Mouse (Mus musculus) stomach, embryonic 15.5 days (tissue): ENCODE data around the gene Cdh5. TPM values are rescaled to one million over a fixed set of nuclear protein-coding genes. Genes with fewer than 3 reads are reported as not detected.
A peak's percentile ranks its signal among the peaks of the same experiment; 100 is the strongest.
"Not testable (repeated sequence)": the region's sequence is repeated elsewhere in the genome, so short reads cannot be mapped to it uniquely, and the experiment has no call there.

Experiments used
- ATAC-seq: fragments of 200-750 bp; cut with Nextera tagmentation; 2 replicates; pipeline ENCODE4 v1.8.0; 2017; ENCODE audit warnings: low read depth, moderate number of reproducible peaks, moderate TSS enrichment; ENCODE audit not compliant: insufficient read depth, low FRiP score
- H3K27ac ChIP-seq: fragments of 300-500 bp; sonication (generic); 2 replicates; pipeline ENCODE4 v1.5.1; 2015; ENCODE audit warnings: mild to moderate bottlenecking, inconsistent platforms
- H3K27me3 ChIP-seq: fragments of 300-500 bp; sonication (generic); replicated peaks from 2 replicates; pipeline ENCODE4 v1.6.1; 2015; ENCODE audit warnings: inconsistent platforms
- H3K36me3 ChIP-seq: fragments of 300-500 bp; sonication (generic); 2 replicates; pipeline ENCODE4 v1.6.1; 2015; ENCODE audit warnings: inconsistent platforms
- H3K4me1 ChIP-seq: fragments of 300-500 bp; sonication (generic); 2 replicates; pipeline ENCODE4 v1.6.1; 2015; ENCODE audit warnings: inconsistent platforms
- H3K4me2 ChIP-seq: fragments of 300-500 bp; sonication (generic); 2 replicates; pipeline ENCODE4 v1.6.1; 2015; ENCODE audit warnings: mild to moderate bottlenecking, inconsistent platforms
- H3K4me3 ChIP-seq: fragments of 300-500 bp; sonication (generic); replicated peaks from 2 replicates; pipeline ENCODE4 v1.5.1; 2015; ENCODE audit warnings: inconsistent platforms
- H3K9ac ChIP-seq: fragments of 300-500 bp; sonication (generic); 2 replicates; pipeline ENCODE4 v1.6.1; 2015; ENCODE audit warnings: inconsistent platforms
- H3K9me3 ChIP-seq: fragments of 300-500 bp; sonication (generic); 2 replicates; pipeline ENCODE4 v1.6.1; 2016; ENCODE audit warnings: inconsistent platforms
- WGBS: fragments of 180-500 bp; shearing (Covaris S2); methylation state at CpG from one replicate; pipeline ENCODE4 v1.1.7; 2015; 5-methylcytosine and 5-hydroxymethylcytosine counted together
- polyA plus RNA-seq: library from polyadenylated mRNA; unstranded; fragments of >200 nt; fragmentation: Nextera tagmentation; extraction: Ambion mirVana; gene quantifications from 2 replicates; pipeline ENCODE4 v1.2.1, GENCODE M21; 2015

Cdh5 gene
- polyA plus RNA-seq, 1 experiment from 2014 or later, result 27.0 TPM

- no peak overlapping the region for H3K4me3 ChIP-seq
- H3K36me3 ChIP-seq, result no peaks in the 10 kb centered on the region
- H3K9me3 ChIP-seq, result no peaks in the 10 kb centered on the region
- no peak for ATAC-seq
- H3K27me3 ChIP-seq, result no peaks in the 10 kb centered on the region
- no peak overlapping the region for H3K4me2 ChIP-seq
- H3K27ac ChIP-seq, result no peak overlapping the region
- 0 out of 2 replicates have a peak, but pooled peaks cover 4% of the 10 kb centered on the region for H3K4me1 ChIP-seq
- H3K9ac ChIP-seq, result no peak overlapping the region
- WGBS, result 85% methylated on average over 6 of the region's 6 CpGs
Observed at GRCm38 (mm10) chr8:104075079-104075478, 26.3 kb upstream of the Cdh5 start.

GRCm38 (mm10) chr8:104076541-104077412 lies 24.6 kb upstream of the Cdh5 start:
- no peak for ATAC-seq
- no peak overlapping the region for H3K9ac ChIP-seq
- H3K36me3 ChIP-seq, result no peaks in the 10 kb centered on the region
- no peaks in the 10 kb centered on the region for H3K27me3 ChIP-seq
- WGBS, result 23% methylated on average over 8 of the region's 8 CpGs
- peak overlapping the region; percentile 13; the same call in 1 of the 2 replicates for H3K4me2 ChIP-seq
- H3K9me3 ChIP-seq, result no peaks in the 10 kb centered on the region
- H3K4me1 ChIP-seq, result 0 out of 2 replicates have a peak, but pooled peaks cover 4% of the 10 kb centered on the region
- H3K4me3 ChIP-seq, result no peak overlapping the region
- no peak overlapping the region for H3K27ac ChIP-seq

GRCm38 (mm10) chr8:104078091-104078490 lies 23.3 kb upstream of the Cdh5 start:
- H3K4me2 ChIP-seq, result no peak overlapping the region
- 41% methylated on average over 7 of the region's 7 CpGs for WGBS
- no peak overlapping the region for H3K27ac ChIP-seq
- H3K36me3 ChIP-seq, result no peaks in the 10 kb centered on the region
- H3K9me3 ChIP-seq, result no peaks in the 10 kb centered on the region
- H3K4me1 ChIP-seq, result 0 out of 2 replicates have a peak, but pooled peaks cover 4% of the 10 kb centered on the region
- H3K4me3 ChIP-seq, result no peak overlapping the region
- H3K27me3 ChIP-seq, result no peaks in the 10 kb centered on the region
- no peak for ATAC-seq
- no peak overlapping the region for H3K9ac ChIP-seq

GRCm38 (mm10) chr8:104085281-104085680 lies 16.1 kb upstream of the Cdh5 start:
- Histone ChIP-seq H3K27ac (no peak overlapping the region), H3K27me3 (no peaks in the 10 kb centered on the region), H3K4me2 (no peak overlapping the region), H3K4me1 (no peaks in the 10 kb centered on the region), H3K36me3 (no peaks in the 10 kb centered on the region), H3K9ac (no peak overlapping the region), H3K4me3 (no peak overlapping the region), H3K9me3 (no peaks in the 10 kb centered on the region)
- ATAC-seq, result no peak
- 74% methylated on average over 10 of the region's 10 CpGs for WGBS

GRCm38 (mm10) chr8:104086615-104087014 lies 14.8 kb upstream of the Cdh5 start:
- H3K27ac ChIP-seq, result no peak overlapping the region
- no peak overlapping the region for H3K4me2 ChIP-seq
- no peak overlapping the region for H3K9ac ChIP-seq
- ATAC-seq, result no peak
- H3K27me3 ChIP-seq, result no peaks in the 10 kb centered on the region
- H3K4me3 ChIP-seq, result no peak overlapping the region
- 77% methylated on average over 2 of the region's 2 CpGs for WGBS
- H3K4me1 ChIP-seq, result no peaks in the 10 kb centered on the region
- no peaks in the 10 kb centered on the region for H3K9me3 ChIP-seq
- no peaks in the 10 kb centered on the region for H3K36me3 ChIP-seq

GRCm38 (mm10) chr8:104087091-104087490 lies 14.3 kb upstream of the Cdh5 start:
- Histone ChIP-seq H3K36me3 (no peaks in the 10 kb centered on the region), H3K4me2 (no peak overlapping the region), H3K9ac (no peak overlapping the region), H3K27ac (no peak overlapping the region), H3K4me1 (no peaks in the 10 kb centered on the region), H3K9me3 (no peaks in the 10 kb centered on the region), H3K4me3 (no peak overlapping the region), H3K27me3 (no peaks in the 10 kb centered on the region)
- no peak for ATAC-seq
- WGBS, result 20% methylated on average over 1 of the region's 1 CpGs

GRCm38 (mm10) chr8:104087878-104088277 lies 13.5 kb upstream of the Cdh5 start:
- not testable (repeated sequence) for H3K4me1 ChIP-seq, H3K27ac ChIP-seq, H3K4me3 ChIP-seq, ATAC-seq, H3K9ac ChIP-seq, H3K36me3 ChIP-seq, H3K27me3 ChIP-seq, H3K4me2 ChIP-seq, H3K9me3 ChIP-seq

GRCm38 (mm10) chr8:104088881-104089280 lies 12.5 kb upstream of the Cdh5 start:
- no peak overlapping the region for H3K4me3 ChIP-seq
- H3K27me3 ChIP-seq, result no peaks in the 10 kb centered on the region
- H3K27ac ChIP-seq, result no peak overlapping the region
- no peak overlapping the region for H3K4me2 ChIP-seq
- 67% methylated on average over 3 of the region's 3 CpGs for WGBS
- ATAC-seq, result no peak
- no peaks in the 10 kb centered on the region for H3K9me3 ChIP-seq
- H3K36me3 ChIP-seq, result no peaks in the 10 kb centered on the region
- H3K4me1 ChIP-seq, result no peaks in the 10 kb centered on the region
- no peak overlapping the region for H3K9ac ChIP-seq

- H3K4me3 ChIP-seq, result peak overlapping the region; percentile 9; the same call in 1 of the 2 replicates
- peak overlapping the region; percentile 46 for H3K4me2 ChIP-seq
- H3K27me3 ChIP-seq, H3K9ac ChIP-seq, H3K27ac ChIP-seq, H3K9me3 ChIP-seq, H3K36me3 ChIP-seq, H3K4me1 ChIP-seq: not testable (repeated sequence)
- 9% methylated on average over 24 of the region's 24 CpGs for WGBS
- peak; percentile 18; the same call in 1 of the 2 replicates for ATAC-seq
Observed at GRCm38 (mm10) chr8:104090993-104091900, 10.2 kb upstream of the Cdh5 start.

GRCm38 (mm10) chr8:104093336-104093735 lies 8.1 kb upstream of the Cdh5 start:
- no peaks in the 10 kb centered on the region for H3K27me3 ChIP-seq
- no peaks in the 10 kb centered on the region for H3K36me3 ChIP-seq
- ATAC-seq, result no peak
- whole genome bisulfite sequencing, result 62% methylated on average over 7 of the region's 7 CpGs
- no peaks in the 10 kb centered on the region for H3K4me1 ChIP-seq
- no peak overlapping the region for H3K9ac ChIP-seq
- no peak overlapping the region for H3K27ac ChIP-seq
- H3K4me2 ChIP-seq, result no peak overlapping the region
- no peak overlapping the region for H3K4me3 ChIP-seq
- H3K9me3 ChIP-seq, result no peaks in the 10 kb centered on the region

GRCm38 (mm10) chr8:104095595-104095994 lies 5.8 kb upstream of the Cdh5 start:
- Histone ChIP-seq H3K27me3 (no peaks in the 10 kb centered on the region), H3K4me2 (no peak overlapping the region), H3K4me3 (no peak overlapping the region), H3K9ac (no peak overlapping the region), H3K9me3 (no peaks in the 10 kb centered on the region), H3K36me3 (no peaks in the 10 kb centered on the region), H3K4me1 (no peaks in the 10 kb centered on the region), H3K27ac (no peak overlapping the region)
- peak; percentile 16; the same call in 1 of the 2 replicates for ATAC-seq
- 68% methylated on average over 9 of the region's 9 CpGs for WGBS

- Histone ChIP-seq H3K27ac (no peak overlapping the region), H3K9me3 (no peaks in the 10 kb centered on the region), H3K4me1 (no peaks in the 10 kb centered on the region), H3K9ac (no peak overlapping the region), H3K4me2 (no peak overlapping the region), H3K4me3 (no peak overlapping the region), H3K36me3 (no peaks in the 10 kb centered on the region), H3K27me3 (no peaks in the 10 kb centered on the region)
- WGBS, result 47% methylated on average over 10 of the region's 10 CpGs
- ATAC-seq, result no peak; the same call in 1 of the 2 replicates
Observed at GRCm38 (mm10) chr8:104096644-104097043, 4.8 kb upstream of the Cdh5 start.
